Mouse (Mus musculus): ENCODE measurements around the gene Dppa4. TPM values are rescaled to one million over a fixed set of nuclear protein-coding genes. Genes with fewer than 3 reads are reported as not detected.
"Not testable (repeated sequence)": the region's sequence is repeated elsewhere in the genome, so short reads cannot be mapped to it uniquely, and the experiment has no call there.

The Dppa4 gene
- not detected for total RNA-seq (2021)
- long read RNA-seq, experiment 1 = 0 reads
- long read RNA-seq, experiment 2 = 0 reads

GRCm38 (mm10) chr16:48283517-48283916 is at the start of gene Dppa4:
Gene Dppa4, plus strand, starts transcription at chr16:48283733.
- no peak for DNase-seq

- no peak for DNase-seq
These were observed 48.5 kb upstream of the Dppa4 start for GRCm38 (mm10) chr16:48234999-48235398.

- no peak for DNase-seq
These were observed 45.9 kb upstream of the Dppa4 start for GRCm38 (mm10) chr16:48237676-48238075.

GRCm38 (mm10) chr16:48247044-48247661 is 36.4 kb upstream of the Dppa4 start:
- DNase-seq = no peak

- no peak for DNase-seq
These were observed 30.7 kb upstream of the Dppa4 start for GRCm38 (mm10) chr16:48252824-48253223.

GRCm38 (mm10) chr16:48254584-48254983 is 28.9 kb upstream of the Dppa4 start:
- no peak for DNase-seq

- no peak for DNase-seq
These were observed 24.0 kb upstream of the Dppa4 start for GRCm38 (mm10) chr16:48259519-48259918.

GRCm38 (mm10) chr16:48262901-48263300 is 20.6 kb upstream of the Dppa4 start:
- no peak for DNase-seq

- DNase-seq = no peak
These were observed 17.7 kb upstream of the Dppa4 start for GRCm38 (mm10) chr16:48265856-48266255.

GRCm38 (mm10) chr16:48276940-48277339 is 6.6 kb upstream of the Dppa4 start:
- DNase-seq = no peak

GRCm38 (mm10) chr16:48280883-48281282 is 2.6 kb upstream of the Dppa4 start:
- no peak for DNase-seq

GRCm38 (mm10) chr16:48282801-48283200 is 732 bp upstream of the Dppa4 start:
- no peak for DNase-seq

GRCm38 (mm10) chr16:48285517-48285916 is 2.0 kb downstream of the Dppa4 start:
- DNase-seq = no peak

- no peak for DNase-seq
These were observed 14.0 kb downstream of the Dppa4 start for GRCm38 (mm10) chr16:48297384-48298136.

GRCm38 (mm10) chr16:48299884-48300283 is 16.4 kb downstream of the Dppa4 start:
- DNase-seq = no peak

GRCm38 (mm10) chr16:48303509-48303908 is 20.0 kb downstream of the Dppa4 start, which contains the start of gene Dppa2:
Gene Dppa2, plus strand, starts transcription at chr16:48303908.
- no peak for DNase-seq

GRCm38 (mm10) chr16:48303983-48304382 is 20.4 kb downstream of the Dppa4 start:
- no peak for DNase-seq

- not testable (repeated sequence) for DNase-seq
These were observed 25.4 kb downstream of the Dppa4 start for GRCm38 (mm10) chr16:48308916-48309315.

GRCm38 (mm10) chr16:48309912-48310630 is 26.5 kb downstream of the Dppa4 start:
- no peak for DNase-seq

GRCm38 (mm10) chr16:48315294-48315693 is 31.8 kb downstream of the Dppa4 start:
- no peak for DNase-seq

GRCm38 (mm10) chr16:48320781-48321180 is 37.2 kb downstream of the Dppa4 start:
- DNase-seq = no peak

- DNase-seq = no peak
These were observed 39.6 kb downstream of the Dppa4 start for GRCm38 (mm10) chr16:48323133-48323532.

Measured in adrenal gland, postnatal 10 days (tissue).